Mouse (Mus musculus) cerebellum, adult 11 months (tissue): Measurements from ENCODE around the gene Rangap1.
A peak's percentile ranks its signal among the peaks of the same experiment; 100 is the strongest.
"Not testable (repeated sequence)": the region's sequence is repeated elsewhere in the genome, so short reads cannot be mapped to it uniquely, and the experiment has no call there.

ENCODE experiments used
- DNase-seq: peaks from one replicate; pipeline ENCODE4 v3.0.0; 2022

Rangap1 gene

DNA sequence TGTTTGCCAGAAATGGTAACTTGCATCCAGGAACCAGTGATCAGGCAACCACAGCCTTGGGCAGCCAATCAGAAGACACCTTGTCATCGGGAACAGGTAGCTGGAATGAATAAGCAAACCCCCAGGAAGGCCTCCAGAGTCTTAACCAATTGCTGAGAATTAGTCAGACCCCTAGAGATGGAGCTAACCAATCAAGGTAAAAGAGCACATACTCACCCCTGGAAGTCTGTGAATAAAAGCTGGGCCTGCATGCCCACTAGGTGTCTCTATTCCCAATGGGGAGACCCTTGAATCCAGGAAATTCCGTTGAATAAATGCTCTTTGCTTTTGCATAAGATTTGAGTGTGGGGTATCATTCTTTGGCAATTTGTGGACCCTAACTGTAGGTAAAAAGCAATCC lies 5.4 kb downstream of the Rangap1 start:
- DNase-seq = no peak

GRCm38 (mm10) chr15:81739296-81739695 lies 6.0 kb downstream of the Rangap1 start:
- DNase-seq = no peak

- DNase-seq = no peak
Measured at GRCm38 (mm10) chr15:81735075-81735474, 10.3 kb downstream of the Rangap1 start.

DNA sequence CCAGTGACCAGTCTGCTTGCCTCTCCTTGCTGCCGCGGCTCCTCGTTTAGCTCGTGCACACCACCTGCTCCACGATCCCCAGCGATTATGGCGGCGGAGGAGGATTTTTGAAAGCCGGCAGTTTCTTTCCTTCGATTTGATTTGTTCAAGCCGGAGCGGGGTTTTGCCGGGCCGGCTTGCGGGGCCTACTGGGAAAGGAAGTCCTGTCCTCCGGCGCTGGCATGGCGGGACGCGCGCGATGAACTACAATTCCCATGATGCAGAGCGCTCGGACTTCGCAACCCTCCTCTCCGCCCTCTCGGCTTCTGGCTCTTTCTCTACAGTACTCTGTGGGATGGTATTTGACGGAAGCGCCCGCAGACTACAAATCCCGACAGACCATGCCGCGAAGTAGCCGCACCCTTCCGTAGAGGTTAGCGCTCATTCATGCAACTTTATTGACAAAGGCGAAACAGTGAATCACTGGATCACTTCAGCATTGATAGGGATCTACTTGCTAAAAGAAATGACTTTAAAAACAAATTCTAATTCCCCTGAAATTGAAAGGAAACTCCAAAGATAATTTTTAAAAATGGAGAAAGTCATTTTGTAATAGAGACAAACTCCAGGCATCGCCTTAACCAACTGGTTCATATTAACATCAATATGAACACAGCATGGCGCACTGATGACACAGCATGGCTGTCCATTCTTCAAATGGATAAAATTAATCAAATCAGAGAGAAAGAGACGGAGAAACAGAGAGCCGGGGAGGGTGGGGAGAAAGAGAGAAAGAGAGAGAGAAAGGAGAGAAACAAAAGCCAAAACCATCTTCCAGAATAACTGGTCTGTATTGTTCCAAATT lies 15.3 kb downstream of the Rangap1 start:
- DNase-seq = peak; percentile 97

DNA sequence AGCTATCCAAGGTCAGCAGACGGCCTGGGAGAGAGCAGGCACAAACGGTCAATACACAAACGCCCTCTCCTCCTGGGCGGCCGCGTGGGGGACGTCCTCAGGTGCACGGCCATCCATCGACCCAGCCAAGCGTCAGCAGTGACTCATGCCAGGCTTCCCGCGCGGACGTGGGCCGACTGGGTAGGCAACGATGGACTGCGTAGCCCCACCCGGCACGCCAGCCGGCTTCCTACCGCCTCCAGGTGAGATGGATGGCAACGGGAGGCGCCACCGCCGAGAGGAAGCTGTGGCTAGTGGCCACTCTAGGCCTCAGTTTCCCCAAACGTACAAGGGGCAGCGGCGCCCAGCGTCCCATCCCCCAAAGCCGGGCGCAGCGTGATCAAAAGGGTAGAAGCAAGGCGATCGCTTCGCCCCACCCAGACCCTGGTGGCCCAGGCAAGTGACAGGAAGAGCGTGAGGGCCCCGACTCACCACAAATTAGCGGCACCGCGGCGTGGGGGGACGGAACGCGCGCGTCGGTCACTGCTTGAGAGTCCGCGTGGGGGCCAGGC lies 16.0 kb downstream of the Rangap1 start:
- peak; percentile 49 for DNase-seq

DNA sequence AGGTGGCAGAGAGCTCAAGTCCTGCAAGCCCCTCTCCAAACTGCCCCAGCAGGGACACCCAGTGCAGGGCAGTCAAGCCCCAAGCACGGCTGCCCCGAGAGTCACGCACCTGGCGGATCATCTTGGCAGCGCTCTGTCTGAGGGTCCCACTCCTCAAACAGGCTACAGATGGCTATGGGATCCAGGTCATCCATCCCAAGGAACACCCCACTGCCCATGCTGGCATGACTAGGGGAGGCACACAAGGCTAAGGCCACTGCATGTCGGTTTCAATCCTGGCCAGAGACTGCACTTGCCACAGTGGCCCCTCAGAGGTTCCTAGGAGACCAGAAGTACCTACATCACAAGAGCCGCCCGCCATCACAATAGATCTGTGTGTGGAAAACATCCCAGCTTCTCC lies 19.4 kb downstream of the Rangap1 start:
- no peak for DNase-seq

- no peak for DNase-seq
Measured at GRCm38 (mm10) chr15:81723653-81724052, 21.7 kb downstream of the Rangap1 start.

DNA sequence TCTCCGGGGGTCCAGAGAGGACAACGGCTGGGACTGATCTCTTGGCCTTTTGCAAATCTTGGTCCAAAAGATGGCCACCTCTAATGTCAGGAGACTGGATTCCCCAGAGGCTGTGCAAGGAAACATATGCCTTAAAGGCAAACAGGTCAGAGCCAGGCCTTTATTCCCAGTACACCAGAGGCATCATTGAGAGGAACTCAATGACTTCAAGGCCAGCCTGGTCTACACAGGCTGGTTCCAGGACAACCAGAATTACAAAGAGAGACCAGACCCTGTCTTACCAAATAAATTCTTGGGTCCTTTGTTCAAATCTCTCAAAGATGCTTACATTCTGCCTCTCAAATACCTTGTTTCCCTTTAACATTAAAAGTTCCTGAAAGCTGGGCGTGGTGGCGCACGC lies 23.0 kb downstream of the Rangap1 start:
- no peak for DNase-seq

GRCm38 (mm10) chr15:81719139-81719531 lies 26.2 kb downstream of the Rangap1 start:
- no peak for DNase-seq

DNA sequence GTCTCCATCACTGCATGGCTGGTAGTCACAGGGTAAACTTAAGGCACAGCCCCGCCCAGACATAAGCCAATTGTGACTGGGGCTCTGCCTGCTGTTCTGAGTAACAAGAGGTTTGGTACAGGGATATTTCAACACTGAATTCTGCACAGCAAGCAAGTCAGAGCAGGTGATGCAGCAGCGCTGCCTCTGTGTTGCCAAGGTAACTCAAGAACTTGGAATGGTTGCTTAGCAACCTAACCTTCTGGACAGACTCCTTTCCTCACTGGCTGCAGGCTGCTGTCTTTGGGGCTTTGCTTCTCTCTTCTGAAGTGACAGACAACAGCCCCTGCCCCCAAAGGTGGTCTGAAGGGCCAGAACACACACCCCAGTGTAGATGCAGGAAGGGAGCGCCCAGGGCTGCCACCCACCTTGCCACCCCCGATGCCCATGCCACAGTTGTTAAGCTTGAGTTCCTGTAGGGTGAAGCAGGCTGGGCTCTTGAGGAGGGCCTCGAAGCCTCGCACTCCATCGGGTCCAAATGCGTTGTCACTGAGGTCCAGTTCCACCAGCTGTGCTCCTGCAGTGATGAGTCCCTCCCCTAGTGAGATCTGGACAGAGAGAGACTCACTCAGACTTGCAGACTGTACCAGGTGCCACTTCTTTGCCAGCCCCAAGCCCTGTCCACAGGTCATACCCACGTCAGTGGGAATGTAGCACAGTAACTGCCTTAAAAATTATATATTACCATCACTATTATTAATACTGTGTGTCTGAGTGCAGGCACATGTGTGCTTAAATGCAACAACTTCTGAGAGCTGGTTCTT lies 26.8 kb downstream of the Rangap1 start:
- DNase-seq = no peak

- DNase-seq = no peak
Measured at GRCm38 (mm10) chr15:81713742-81714141, 31.6 kb downstream of the Rangap1 start.

GRCm38 (mm10) chr15:81710801-81711200 lies 34.5 kb downstream of the Rangap1 start:
- DNase-seq = no peak

GRCm38 (mm10) chr15:81709686-81710085 lies 35.6 kb downstream of the Rangap1 start:
- no peak for DNase-seq

DNA sequence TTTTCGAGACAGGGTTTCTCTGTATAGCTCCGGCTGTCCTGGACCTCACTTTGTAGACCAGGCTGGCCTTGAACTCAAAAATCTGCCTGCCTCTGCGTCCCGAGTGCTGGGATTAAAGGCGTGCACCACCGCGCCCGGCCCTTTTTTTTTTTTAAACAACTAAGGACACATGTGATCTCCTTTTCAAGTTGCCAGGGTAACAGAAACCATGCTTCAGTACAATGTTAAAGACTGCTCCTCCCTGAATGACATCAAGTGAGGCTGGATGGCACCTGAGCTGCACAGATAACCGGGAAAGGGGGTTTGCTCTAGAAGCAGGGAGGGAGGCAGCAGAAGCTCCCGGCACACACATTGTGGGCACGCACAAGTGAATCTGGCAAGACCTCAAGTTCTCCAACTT lies 36.3 kb downstream of the Rangap1 start:
- DNase-seq = no peak

DNA sequence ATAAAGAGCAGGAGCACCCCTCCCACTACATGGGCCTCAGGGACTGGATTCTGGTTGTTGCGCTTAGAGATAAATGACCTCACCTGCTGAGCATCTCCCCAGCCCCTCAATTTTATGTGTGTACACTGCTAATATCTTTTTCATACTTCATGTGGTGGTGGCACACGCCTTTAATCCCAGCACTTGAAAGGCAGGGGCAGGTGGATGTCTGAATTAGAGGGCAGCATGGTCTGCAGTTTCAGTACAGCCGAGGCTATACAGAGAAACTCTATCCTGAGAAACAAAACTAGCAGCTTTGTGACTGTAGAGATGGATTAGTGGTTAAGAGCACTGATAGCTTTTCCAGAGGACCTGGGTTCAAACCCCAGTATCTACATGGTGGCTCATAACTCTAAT lies 42.2 kb downstream of the Rangap1 start:
- DNase-seq = no peak

DNA sequence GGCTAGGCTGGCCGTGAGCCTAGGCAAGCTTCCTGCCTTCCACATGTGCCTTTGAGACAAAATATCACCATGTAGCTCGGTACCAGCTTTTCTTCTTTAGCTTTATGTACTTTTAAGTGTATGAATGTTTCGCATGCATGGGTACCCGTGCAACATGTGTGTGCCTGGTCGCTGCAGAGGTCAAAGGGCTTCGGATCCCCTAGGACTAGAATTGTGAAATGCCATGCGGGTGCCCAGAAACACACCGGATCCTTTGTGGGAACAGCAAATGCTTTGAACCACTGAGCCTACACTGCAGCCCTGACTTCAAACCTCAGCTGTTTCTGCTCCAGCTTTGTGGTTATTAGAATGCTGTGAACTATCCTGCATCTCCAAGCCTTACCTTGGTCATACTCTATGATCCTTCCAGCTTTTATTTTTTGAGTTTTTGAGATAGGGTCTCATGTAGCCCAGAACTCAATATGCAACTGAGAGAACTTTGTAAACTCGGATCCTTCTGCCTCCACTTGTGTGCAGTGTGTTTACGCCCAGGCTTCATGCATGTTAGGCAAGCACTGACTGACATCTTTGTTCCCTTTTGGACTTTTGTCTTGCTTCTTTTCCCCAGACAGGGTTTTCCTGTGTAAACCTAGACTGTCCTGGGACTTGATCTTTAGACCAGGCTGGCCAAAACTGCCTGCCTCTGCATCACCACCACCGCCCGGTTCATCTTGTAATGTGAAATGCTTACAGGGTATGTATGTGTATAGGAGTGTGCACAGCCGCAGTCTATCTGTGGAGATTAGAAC lies 42.8 kb downstream of the Rangap1 start:
- no peak for DNase-seq

GRCm38 (mm10) chr15:81701350-81701749 lies 44.0 kb downstream of the Rangap1 start:
- DNase-seq = not testable (repeated sequence)

GRCm38 (mm10) chr15:81700601-81701000 lies 44.7 kb downstream of the Rangap1 start:
- DNase-seq = no peak

GRCm38 (mm10) chr15:81700161-81700560 lies 45.2 kb downstream of the Rangap1 start:
- no peak for DNase-seq

GRCm38 (mm10) chr15:81698532-81698931 lies 46.8 kb downstream of the Rangap1 start:
- no peak for DNase-seq

GRCm38 (mm10) chr15:81697847-81698246 lies 47.5 kb downstream of the Rangap1 start:
- DNase-seq = peak; percentile 29

GRCm38 (mm10) chr15:81697175-81697574 lies 48.2 kb downstream of the Rangap1 start, which contains the start of gene Chadl:
Gene Chadl, minus strand, starts transcription at chr15:81697287.
- no peak for DNase-seq

DNA sequence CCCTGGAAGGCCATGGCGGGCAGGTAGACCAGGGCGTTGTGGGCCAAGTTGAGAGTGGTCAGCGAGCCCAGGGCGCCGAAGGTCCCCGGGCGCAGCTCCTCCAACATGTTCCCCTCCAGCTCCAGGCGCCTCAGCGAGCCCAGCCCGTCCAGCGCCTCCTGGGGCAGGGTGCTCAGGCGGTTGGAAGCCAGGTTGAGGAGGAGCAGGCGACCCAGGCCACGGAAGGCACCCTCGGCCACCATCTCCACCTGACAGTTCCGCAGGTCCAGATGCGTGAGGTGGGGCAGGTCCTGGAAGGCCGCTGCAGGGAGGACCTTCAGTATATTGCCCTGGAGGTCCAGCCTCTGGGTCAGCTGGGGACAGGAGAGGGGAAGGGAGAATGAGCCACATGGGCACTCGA lies 50.4 kb downstream of the Rangap1 start:
- DNase-seq = no peak
